Mouse (Mus musculus) lung, postnatal 0 days (tissue): ENCODE data around the gene Cd28.

Source experiments
- CTCF ChIP-seq: IDR thresholded peaks from 2 replicates; pipeline ENCODE4 v1.5.1; 2016; ENCODE audit warnings: antibody characterized with exemption, mild to moderate bottlenecking
- EP300 ChIP-seq: IDR thresholded peaks from 2 replicates; pipeline ENCODE4 v1.6.1; 2016; ENCODE audit warnings: antibody characterized with exemption, mild to moderate bottlenecking, control low read depth

- TF ChIP-seq CTCF (no peak), EP300 (no peak)
Measured at GRCm38 (mm10) chr1:60748286-60748685, 31.7 kb downstream of the Cd28 start.
